Mouse (Mus musculus) erythroid progenitor cell, adult 5-6 weeks (primary cell): ENCODE results near the gene Fez1. TPM values are rescaled to one million over a fixed set of nuclear protein-coding genes. Genes with fewer than 3 reads are reported as not detected.

Experiments
- ATAC-seq: replicated peaks from 2 replicates; pipeline ENCODE4 v1.8.0; 2016; ENCODE audit warnings: moderate number of reproducible peaks, mild to moderate bottlenecking, moderate TSS enrichment, inconsistent platforms; ENCODE audit not compliant: poor library complexity, low FRiP score, severe bottlenecking
- total RNA-seq, 2 experiments: library from RNA; stranded (forward) in 1 of 2; stranded (reverse) in 1 of 2; fragments of 150-400 nt in 1 of 2; fragments of 186-747, 209-891 nt in 1 of 2; gene quantifications; 2 replicates each; pipeline versions ENCODE4 v1.2.3 to v1.2.4; 2015 to 2017; ENCODE audit warnings: low replicate concordance in 2 of 2

Gene Fez1
- not detected in 2 replicates for total RNA-seq (2015; ENCODE audit: low replicate concordance)
- not detected in 2 replicates for total RNA-seq (2017; ENCODE audit: low replicate concordance)

DNA sequence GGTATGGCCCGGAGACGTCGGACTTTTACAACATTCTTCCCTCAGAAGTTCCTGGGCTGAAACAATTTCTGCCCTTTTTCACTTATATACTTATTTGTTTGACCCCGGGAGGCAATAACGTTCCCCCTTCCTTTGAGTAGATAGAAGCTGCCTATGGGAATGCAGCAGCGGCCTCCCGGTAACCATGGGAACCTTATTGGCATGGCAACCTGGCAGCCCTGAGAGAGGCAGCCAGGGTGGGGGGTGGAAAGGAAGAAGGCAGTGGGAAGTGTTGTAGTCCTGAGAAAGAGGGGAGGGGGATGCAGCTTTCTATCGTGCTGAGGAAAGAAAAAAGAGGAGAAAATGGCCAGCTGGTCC, at the start of gene Fez1:
Fez1 (plus strand) TSS at position 221 of the 357 bp plus-strand sequence.
- ATAC-seq, result no peak

DNA sequence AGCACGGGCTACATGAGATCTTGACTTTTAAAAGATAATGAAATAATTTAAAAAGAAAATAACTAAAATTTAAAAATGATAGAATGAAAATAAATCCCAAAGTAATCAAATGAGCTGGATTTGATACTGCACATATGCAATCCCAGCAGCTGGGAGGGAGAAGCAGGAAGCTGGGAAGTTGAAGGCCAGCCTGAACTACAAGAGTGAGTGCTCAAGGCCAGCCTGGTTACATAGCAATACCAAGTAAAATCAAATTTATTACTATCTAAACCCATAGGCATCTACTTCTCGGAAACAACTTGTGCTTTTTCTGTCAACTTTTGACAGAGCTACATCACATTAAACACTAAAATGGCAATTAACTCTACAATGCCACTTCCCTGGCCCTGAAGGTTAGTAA, 37.7 kb upstream of the Fez1 start:
- ATAC-seq, result no peak

GRCm38 (mm10) chr9:36792191-36792590, 29.5 kb upstream of the Fez1 start:
- no peak for ATAC-seq

DNA sequence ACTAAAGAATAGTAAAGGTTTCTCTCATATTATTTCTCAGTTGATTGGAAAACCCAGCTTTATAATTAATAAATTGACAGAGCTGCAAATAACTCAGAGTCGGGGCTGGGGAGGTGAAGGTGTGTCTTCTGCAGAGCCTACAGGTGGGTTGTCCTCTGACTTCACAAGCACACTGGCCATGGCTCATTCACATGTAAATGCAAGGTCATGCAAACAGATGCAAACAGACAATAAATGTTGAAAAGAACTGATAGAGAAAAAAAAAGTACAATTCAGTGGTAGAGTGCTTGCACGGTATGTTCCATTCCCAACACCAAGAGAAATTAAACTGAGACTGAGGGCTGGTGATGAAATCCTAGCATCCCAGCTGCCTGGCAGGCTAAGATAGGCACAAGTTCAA, 27.2 kb upstream of the Fez1 start:
- ATAC-seq, result no peak

DNA sequence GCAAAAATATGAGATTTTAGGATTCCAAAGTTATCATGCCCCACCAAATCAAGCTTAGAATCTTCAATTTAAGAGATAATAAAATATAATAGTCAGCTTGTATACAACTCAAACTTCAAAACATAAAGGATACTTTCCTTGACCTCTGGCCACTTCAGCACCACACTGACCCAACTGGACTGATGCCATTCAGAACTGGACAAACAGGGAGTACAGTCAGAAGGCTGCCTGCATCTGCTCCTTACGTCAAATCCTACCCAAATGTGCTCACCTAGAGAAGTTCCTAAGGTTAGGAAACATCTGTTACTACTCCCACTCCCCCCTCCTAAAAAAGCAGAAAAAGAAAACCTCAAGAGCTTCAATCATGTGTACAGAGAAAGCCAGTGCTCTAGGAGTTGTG, 26.1 kb upstream of the Fez1 start:
- no peak for ATAC-seq

DNA sequence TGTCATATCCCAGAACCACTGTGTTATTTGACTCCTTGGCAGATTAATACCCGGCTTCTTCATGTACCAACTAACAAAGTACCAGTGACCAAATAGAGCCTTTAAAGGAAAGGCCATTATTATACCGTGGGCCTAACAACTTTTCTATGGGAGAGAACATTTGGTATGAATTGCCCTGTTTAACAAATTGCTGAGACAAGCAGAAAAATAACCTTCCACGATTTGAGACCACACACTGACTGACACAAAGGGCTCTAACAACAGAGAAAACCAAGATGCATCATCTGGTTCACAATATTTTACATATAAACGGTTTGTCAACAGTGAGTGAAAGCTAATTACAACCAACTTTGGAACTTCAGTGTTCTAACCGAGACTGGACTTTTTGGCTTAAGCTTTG, 25.4 kb upstream of the Fez1 start:
- ATAC-seq, result no peak

DNA sequence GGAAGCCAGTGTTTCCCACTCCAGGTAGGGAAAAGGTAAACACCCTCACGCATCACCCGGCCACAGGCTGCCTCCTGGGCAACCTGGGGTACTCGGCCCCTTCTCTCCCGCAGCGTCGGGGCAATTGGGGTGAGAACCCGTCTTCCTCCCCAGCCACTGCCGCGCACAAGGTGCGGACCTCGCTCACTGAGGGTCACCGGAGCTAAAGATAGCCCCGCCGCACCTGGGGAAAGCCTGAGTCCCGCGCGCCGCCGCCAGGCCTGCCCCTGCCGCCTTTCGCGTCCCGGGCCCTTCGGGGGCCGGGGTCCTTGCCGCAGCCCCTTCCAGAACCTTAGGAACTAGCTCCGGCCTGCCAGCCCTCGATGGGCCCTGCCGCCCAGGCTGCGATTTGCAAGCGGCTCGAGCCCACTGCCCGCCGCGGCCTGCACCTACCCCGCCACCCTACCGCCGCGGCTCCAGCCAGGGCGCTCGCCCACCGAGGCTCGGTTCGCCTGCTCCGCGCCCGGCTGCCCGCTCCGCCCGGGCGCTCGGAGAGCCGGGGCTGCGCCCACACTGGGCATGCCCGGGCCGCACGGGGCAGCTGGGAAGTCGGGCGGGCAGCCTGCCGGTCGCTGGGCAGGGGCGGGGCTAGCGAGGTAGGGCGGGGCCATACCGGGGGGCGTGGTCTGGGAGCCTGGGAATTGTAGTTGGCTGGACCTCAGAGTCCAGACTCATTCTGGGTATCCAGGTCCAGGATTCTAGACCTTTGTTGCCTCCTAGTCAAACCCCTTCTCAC, 24.7 kb upstream of the Fez1 start, which contains the start of gene Ei24:
Ei24 (minus strand) TSS at position 613 of the 775 bp plus-strand sequence.
- peak; percentile 96 for ATAC-seq

- no peak for ATAC-seq
Observed at GRCm38 (mm10) chr9:36801961-36802360, 19.7 kb upstream of the Fez1 start.

DNA sequence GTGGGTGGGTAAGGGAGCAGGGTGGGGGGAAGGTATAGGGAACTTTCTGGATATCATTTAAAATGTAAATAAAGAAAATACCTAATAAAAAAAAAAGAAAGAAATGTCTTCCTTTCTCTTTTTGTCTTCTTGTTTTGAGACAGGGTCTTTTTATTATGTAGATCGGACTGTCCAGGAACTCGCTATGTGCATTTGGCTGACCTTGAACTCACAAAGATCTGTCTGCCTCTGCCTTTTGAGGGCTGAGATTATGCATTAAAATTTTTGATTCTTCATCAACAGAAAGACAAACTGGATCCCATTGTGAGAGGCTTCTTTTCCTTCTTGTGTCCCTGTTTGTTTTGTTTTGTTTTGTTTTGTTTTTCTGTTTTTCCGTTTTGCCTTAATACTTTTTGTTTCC, 18.7 kb upstream of the Fez1 start:
- ATAC-seq, result no peak

DNA sequence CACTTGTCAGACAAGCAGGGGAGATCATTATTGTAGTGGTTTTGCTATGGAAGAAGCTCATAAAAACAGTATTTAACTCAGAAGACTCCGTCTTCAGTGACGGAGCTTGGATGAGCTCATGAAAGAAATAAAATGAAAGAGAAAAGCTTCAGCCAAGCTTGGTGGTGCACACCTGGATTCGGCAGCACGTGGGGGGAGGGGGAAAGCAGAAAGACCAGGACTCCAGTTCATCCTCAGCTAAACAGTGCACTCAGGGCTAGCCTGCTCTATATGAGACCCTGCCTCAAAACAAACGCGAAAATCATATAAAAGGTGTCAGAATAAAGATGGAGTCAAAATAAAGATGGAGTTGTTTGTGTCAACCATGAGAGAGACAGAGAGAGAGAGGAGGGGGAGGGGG, 18.3 kb upstream of the Fez1 start:
- ATAC-seq, result no peak

- no peak for ATAC-seq
Observed at GRCm38 (mm10) chr9:36803926-36804325, 17.7 kb upstream of the Fez1 start.

DNA sequence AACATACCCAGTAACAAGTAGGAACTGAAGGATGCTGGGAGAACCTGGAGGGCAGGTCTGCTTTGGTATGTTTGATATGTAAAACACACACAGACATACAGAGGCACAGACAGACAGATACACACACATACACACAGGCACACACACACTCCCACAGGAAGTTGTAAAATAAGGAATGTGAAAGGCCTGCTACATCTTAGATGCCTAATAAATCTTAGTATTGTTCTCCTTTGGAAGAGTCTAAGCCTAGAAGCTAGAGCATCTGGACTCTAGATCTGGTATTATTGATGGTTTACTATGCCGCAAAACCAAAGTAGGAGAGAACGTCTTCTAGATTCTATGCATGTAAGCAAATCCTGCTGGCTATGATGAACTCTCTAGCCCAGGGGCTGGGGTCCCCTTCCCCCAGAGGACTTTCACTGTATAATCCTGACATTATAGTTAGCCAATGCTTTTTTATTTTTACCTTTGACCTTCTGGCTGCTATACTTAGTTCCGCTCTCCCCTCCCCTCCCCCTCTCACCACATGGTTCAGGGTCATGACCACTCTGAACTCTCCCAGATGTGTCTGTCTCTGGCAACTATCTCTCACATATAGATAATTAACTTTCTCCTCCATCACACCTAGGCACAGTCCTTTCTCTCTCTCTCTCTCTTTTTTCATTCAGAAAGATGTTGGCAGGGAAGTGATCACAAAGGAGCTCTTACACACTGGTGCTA, 16.2 kb upstream of the Fez1 start:
- ATAC-seq, result no peak

- no peak for ATAC-seq
Observed at GRCm38 (mm10) chr9:36808126-36808785, 13.4 kb upstream of the Fez1 start.

DNA sequence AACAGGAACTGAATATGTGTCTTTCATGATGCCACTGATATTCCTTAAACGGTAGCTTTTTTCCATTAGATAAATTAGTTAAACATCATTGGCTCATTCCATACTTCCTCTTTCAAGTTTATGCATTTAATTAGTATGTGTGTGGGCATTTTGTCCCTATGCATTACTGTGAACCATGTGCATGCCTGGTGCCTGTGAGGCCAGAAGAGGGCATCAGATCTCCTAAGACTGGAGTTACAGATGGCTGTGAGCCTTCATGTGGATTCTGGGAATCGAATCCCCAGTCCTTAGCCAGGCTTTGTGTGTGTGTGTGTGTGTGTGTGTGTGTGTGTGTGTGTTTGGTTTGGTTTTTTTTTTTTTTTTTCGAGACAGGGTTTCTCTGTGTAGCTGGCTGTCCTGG, 7.2 kb upstream of the Fez1 start:
- no peak for ATAC-seq

DNA sequence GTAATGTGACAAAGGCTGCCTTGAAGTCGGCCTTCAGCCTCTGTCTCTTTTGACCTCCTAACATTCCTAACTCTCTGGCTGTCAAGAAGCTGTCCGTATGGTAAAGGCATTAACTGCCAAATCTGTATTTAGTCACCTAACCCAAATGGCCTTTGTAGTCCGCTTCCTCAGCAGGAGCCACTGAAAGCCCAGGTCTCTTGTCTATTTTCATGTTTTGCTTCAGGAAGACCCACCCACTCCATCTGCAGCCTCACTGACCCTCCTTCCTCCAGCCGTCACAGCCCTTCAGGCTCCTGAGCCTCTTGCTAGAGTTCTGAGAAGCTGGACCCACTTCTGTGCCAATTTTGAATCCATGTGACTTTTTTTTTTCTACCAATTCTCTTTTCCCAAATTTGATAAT, 2.8 kb upstream of the Fez1 start:
- no peak for ATAC-seq

- ATAC-seq, result no peak
Observed at GRCm38 (mm10) chr9:36820969-36821643, 558 bp upstream of the Fez1 start.

DNA sequence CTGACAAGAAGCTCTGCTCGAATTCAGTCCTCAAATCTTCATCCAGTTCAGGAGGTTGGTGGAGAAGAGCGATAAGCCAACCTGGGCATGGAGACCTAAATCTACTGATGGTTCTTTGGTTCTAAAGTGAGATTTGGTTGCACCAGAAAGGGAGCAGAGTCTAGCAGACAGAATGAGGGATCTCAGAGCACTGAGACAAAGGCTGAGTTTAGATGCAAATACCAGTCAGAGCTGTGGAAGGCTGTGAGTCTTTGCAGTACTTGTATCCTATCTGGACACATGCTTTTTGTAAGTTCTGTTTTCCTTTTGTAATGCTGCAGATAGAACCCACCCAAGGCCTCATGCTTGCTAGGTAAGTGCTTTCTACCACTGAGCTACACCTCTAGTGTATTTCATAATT, 360 bp downstream of the Fez1 start:
- ATAC-seq, result no peak

DNA sequence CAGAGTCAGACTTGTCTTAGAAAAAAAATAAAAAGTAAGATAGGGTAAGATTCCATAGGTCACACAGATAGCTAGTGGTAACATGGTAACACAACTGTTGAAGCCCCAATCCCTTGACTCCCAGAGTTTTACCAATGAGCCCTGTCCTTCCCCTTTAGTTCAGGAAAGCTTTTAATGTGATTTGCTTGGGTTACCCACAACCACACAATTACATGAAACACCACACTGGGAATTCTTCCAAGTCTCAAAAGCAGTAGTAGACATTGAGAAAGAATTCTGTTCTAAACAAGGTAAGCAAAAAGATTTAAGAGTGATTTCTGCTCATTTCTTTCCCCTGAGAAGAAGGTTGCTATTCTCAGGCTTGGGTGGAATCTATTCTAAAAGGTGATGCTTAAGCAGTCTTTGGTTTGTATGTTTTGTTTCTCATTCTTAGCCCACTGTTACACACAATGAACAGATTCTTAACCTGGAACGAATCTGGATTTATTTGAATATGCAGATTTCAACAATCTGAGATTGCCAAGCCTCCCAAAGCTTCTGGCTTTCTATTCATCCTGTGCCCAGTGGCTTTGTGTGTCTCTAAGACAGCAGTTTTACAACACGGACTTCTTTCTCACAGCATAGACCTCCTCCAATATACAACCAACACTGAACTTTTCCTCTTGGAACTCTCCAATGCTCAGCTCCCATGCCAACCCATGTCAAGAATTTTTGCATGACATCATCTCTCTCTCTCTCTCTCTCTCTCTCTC, 5.1 kb downstream of the Fez1 start:
- ATAC-seq, result no peak

DNA sequence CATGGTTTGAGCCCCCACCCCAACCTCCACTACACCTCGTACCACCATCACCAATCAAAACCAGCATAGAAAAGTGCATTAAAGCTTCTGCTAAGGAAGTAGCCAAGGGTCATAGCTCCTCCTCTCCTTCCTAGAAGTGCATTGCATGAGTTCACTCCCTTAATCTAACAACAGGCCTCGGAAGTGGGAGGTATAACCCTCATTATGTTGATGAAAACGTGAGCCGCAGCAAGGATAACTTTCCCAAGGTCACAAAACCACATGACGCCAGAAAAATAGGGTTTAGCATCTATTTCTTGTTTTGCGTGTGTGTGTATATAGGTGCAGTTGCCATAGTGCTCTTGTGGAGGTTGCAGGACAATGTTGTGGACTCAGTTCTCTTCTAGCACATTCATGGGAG, 9.7 kb downstream of the Fez1 start:
- no peak for ATAC-seq

GRCm38 (mm10) chr9:36832529-36832928, 10.9 kb downstream of the Fez1 start:
- ATAC-seq, result no peak
